Mouse (Mus musculus) spleen, postnatal 36 days (tissue): ENCODE data around the gene Aldh8a1.

Source experiments
- DNase-seq, 2 experiments: peaks; one replicate each; pipeline ENCODE4 v3.0.0; 2022; ENCODE audit warnings: low spot score in 2 of 2, mixed read lengths in 1 of 2

Gene Aldh8a1

GRCm38 (mm10) chr10:21419188-21419587 lies 42.1 kb downstream of the Aldh8a1 start:
- DNase-seq: peak; percentile 13 to 26

DNA sequence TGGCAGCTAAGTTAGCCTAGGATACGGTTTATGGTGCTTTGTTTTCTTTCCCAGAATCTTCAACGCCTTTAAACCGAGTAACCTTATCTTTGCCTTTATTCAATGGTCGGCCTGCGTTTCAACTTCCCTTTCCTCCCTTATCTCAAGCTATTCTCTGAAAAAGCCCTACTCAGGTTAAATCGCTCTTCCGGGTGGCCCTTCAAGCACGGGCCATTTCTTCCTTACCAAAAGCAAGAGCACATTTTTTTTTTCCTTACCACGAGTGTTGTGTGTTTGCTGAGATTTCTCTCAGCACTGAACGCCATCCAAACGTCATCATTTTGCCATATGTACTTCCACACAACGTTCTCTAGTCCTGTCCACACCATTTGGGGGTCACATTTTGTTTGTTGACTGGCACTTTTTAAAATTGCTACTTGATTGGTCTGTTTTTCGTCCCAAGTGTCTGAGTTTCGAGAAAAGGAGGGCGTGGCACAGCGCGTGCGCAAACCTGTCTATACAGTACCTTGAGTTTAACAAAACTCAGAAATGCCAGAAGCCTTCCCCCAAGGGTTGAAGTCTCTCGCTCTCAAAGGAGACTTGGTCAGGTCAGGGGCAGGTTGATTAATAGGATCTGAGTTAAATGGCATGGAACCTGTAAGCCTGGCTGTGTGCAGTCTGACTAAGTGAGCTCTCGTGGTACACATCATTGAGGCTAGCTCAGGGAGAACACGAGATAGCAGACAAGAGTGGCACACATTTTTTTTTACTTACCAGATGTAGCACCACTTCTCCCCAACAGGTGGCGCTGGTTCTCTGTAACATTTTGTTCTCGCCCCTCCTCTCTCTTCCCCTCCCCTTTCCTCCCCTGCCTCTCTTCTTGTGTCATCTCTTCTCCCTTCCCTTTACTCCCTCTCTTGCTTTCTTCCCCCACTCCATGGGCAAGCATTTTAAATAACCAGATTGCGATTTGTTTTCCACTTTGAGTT lies 43.6 kb downstream of the Aldh8a1 start:
- DNase-seq: peak; percentile 40 to 42

DNA sequence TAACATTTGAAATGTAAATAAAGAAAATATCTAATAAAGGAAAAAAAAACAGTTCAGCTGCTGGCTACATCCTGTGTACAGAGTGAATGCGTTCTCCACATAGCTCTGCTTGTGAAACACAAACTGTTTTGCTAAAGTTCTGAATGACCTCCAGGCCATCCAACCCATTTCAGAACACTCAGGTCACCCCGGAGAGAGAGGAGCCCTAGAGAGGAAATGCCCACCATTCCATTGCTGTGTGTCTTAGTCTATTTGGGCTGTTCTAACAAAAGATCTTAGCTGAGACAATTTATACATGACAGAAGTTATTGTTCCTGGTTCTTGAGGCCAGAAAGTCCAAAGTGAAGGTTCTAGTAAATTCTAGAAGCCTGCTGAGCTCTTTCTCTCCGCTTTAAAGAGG lies 49.4 kb downstream of the Aldh8a1 start:
- no peak for DNase-seq

GRCm38 (mm10) chr10:21427996-21428395 lies 50.9 kb downstream of the Aldh8a1 start:
- no peak for DNase-seq

DNA sequence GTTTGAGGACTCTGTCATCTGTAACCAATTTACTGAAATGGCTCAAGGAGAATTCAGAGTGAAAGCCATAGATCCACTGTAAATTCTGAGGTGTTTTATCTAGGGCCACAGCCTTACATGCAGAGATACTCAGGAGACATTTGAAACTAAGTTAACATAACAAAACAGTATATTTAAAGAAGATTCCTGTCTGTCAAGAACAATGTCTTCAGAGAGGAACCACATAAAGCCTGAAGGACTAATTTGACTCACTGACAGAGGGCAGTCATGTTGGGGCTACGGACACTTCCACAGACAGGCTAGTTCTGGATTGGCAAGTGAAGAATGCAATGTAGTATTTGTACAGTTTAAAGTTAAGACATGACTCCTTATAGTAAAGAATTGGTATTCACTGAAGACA lies 62.2 kb downstream of the Aldh8a1 start:
- no peak for DNase-seq

DNA sequence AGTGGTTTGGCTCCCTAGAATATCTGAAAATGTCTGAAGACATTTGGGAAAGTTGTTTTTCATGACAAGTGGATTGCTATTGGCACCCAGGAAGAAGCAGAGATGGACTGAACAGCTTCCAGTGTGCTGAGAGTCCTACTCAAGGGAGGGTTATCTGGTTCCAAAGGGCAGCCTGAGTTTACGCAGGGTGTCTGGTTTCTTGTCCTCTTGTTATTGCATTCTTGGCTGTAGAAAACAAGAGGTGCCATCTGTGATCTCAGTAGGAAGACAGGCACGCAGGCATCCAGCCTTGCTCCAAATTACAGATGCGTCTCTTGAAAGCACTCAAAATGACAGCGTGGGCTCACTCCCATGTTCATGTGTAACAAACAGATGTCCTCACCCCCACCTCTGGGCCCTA lies 63.9 kb downstream of the Aldh8a1 start:
- no peak for DNase-seq

DNA sequence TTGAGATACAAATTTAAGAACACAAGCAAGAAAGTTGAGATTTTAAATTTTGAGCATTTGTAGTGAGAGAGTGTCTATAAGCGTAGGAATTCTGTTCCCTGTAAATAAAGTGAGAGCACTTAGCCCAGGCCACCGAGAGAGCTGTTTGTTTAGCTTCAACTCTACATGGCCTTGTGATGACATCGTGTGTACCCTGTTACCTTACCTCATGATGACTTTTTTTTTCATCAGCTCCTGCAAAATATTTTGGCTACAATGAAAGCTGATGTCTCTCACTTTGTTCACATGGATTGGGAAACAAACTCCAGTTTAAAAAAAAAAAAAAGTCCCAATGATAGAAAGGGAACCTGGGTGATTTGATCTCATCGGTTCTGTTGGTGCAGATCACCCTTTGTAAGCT lies 64.6 kb downstream of the Aldh8a1 start:
- DNase-seq: no peak

GRCm38 (mm10) chr10:21443646-21444324 lies 66.7 kb downstream of the Aldh8a1 start:
- no peak for DNase-seq

- DNase-seq: no peak
Measured at GRCm38 (mm10) chr10:21444410-21444809, 67.3 kb downstream of the Aldh8a1 start.
